Mouse (Mus musculus) heart, embryonic 12.5 days (tissue): ENCODE data around the gene Antxrl. TPM values are rescaled to one million over a fixed set of nuclear protein-coding genes. Genes with fewer than 3 reads are reported as not detected.

Experiments
- ATAC-seq: fragments of 200-750 bp; cut with Nextera tagmentation; 2 replicates; pipeline ENCODE4 v1.8.0; 2017; ENCODE audit warnings: moderate TSS enrichment, moderate library complexity; ENCODE audit not compliant: insufficient number of reproducible peaks, low FRiP score
- H3K27ac ChIP-seq: fragments of 300-500 bp; sonication (generic); 2 replicates; pipeline ENCODE4 v1.5.1; 2016; ENCODE audit warnings: mild to moderate bottlenecking, moderate library complexity; ENCODE audit not compliant: poor library complexity, severe bottlenecking
- H3K27me3 ChIP-seq: fragments of 300-500 bp; sonication (generic); replicated peaks from 2 replicates; pipeline ENCODE4 v1.6.1; 2016; ENCODE audit warnings: mild to moderate bottlenecking, moderate library complexity
- H3K36me3 ChIP-seq: fragments of 300-500 bp; sonication (generic); 2 replicates; pipeline ENCODE4 v1.6.1; 2016; ENCODE audit warnings: mild to moderate bottlenecking, moderate library complexity
- H3K4me1 ChIP-seq: fragments of 300-500 bp; sonication (generic); replicated peaks from 2 replicates; pipeline ENCODE4 v1.6.1; 2016; ENCODE audit warnings: mild to moderate bottlenecking
- H3K4me2 ChIP-seq: fragments of 300-500 bp; sonication (generic); 2 replicates; pipeline ENCODE4 v1.6.1; 2016; ENCODE audit warnings: mild to moderate bottlenecking, moderate library complexity
- H3K4me3 ChIP-seq: fragments of 300-500 bp; sonication (generic); 2 replicates; pipeline ENCODE4 v1.5.1; 2016; ENCODE audit warnings: mild to moderate bottlenecking
- H3K9ac ChIP-seq: fragments of 300-500 bp; sonication (generic); 2 replicates; pipeline ENCODE4 v1.6.1; 2016; ENCODE audit warnings: mild to moderate bottlenecking, moderate library complexity
- H3K9me3 ChIP-seq: fragments of 300-500 bp; sonication (generic); replicated peaks from 2 replicates; pipeline ENCODE4 v1.6.1; 2016; ENCODE audit warnings: mild to moderate bottlenecking, moderate library complexity
- WGBS: fragments of 180-500 bp; shearing (Covaris S2); methylation state at CpG from one replicate; pipeline ENCODE4 v1.1.7; 2016; 5-methylcytosine and 5-hydroxymethylcytosine counted together
- polyA plus RNA-seq: library from polyadenylated mRNA; unstranded; fragments of >200 nt; fragmentation: Nextera tagmentation; extraction: Ambion mirVana; gene quantifications from 2 replicates; pipeline ENCODE4 v1.2.1, GENCODE M21; 2016

The Antxrl gene
- polyA plus RNA-seq, 1 experiment from 2014 or later = not detected

- Histone ChIP-seq H3K27me3 (no peaks in the 10 kb centered on the region), H3K4me2 (no peak overlapping the region), H3K9ac (no peak overlapping the region), H3K36me3 (no peaks in the 10 kb centered on the region), H3K27ac (no peak overlapping the region), H3K4me1 (peaks cover 16% of the 10 kb centered on the region), H3K4me3 (no peak overlapping the region), H3K9me3 (no peaks in the 10 kb centered on the region)
- no peak for ATAC-seq
- WGBS = 32% methylated on average over 3 of the region's 3 CpGs
Measured at GRCm38 (mm10) chr14:34103855-34104254, 51.3 kb downstream of the Antxrl start.

- no peak for ATAC-seq
- Histone ChIP-seq H3K4me3 (no peak overlapping the region), H3K9ac (no peak overlapping the region), H3K27me3 (no peaks in the 10 kb centered on the region), H3K9me3 (no peaks in the 10 kb centered on the region), H3K4me2 (no peak overlapping the region), H3K36me3 (no peaks in the 10 kb centered on the region), H3K4me1 (peaks cover 16% of the 10 kb centered on the region), H3K27ac (no peak overlapping the region)
- WGBS = 21% methylated on average over 8 of the region's 8 CpGs
Measured at GRCm38 (mm10) chr14:34104892-34105291, 52.4 kb downstream of the Antxrl start.

- no peak for ATAC-seq
- WGBS = 50% methylated on average over 11 of the region's 12 CpGs
- no peaks in the 10 kb centered on the region for H3K36me3 ChIP-seq
Measured at GRCm38 (mm10) chr14:34106389-34107062, 54.0 kb downstream of the Antxrl start.

GRCm38 (mm10) chr14:34107594-34107993, 55.1 kb downstream of the Antxrl start:
- Histone ChIP-seq H3K9ac (no peak overlapping the region), H3K27me3 (no peaks in the 10 kb centered on the region), H3K9me3 (no peaks in the 10 kb centered on the region), H3K36me3 (no peaks in the 10 kb centered on the region), H3K4me2 (no peak overlapping the region), H3K4me3 (no peak overlapping the region), H3K27ac (no peak overlapping the region), H3K4me1 (peaks cover 16% of the 10 kb centered on the region)
- no peak for ATAC-seq
- 68% methylated on average over 4 of the region's 4 CpGs for WGBS

More at GRCm38 (mm10) chr14:34106389-34107062, 54.0 kb downstream of the Antxrl start:
- Histone ChIP-seq H3K27ac (no peak overlapping the region), H3K4me2 (no peak overlapping the region), H3K9ac (no peak overlapping the region), H3K4me1 (peaks cover 16% of the 10 kb centered on the region), H3K4me3 (no peak overlapping the region), H3K27me3 (no peaks in the 10 kb centered on the region), H3K9me3 (no peaks in the 10 kb centered on the region)

- WGBS = 81% methylated on average over 4 of the region's 4 CpGs
- no peak overlapping the region for H3K4me2 ChIP-seq
- peaks cover 7% of the 10 kb centered on the region for H3K4me1 ChIP-seq
Measured at GRCm38 (mm10) chr14:34114311-34114710, 61.8 kb downstream of the Antxrl start.

GRCm38 (mm10) chr14:34119046-34119723, 66.7 kb downstream of the Antxrl start:
- ATAC-seq = no peak
- Histone ChIP-seq H3K36me3 (no peaks in the 10 kb centered on the region), H3K4me3 (no peak overlapping the region), H3K9me3 (no peaks in the 10 kb centered on the region), H3K9ac (no peak overlapping the region), H3K27me3 (no peaks in the 10 kb centered on the region), H3K4me2 (no peak overlapping the region), H3K27ac (no peak overlapping the region), H3K4me1 (peaks cover 18% of the 10 kb centered on the region)
- 66% methylated on average over 7 of the region's 7 CpGs for WGBS

More at GRCm38 (mm10) chr14:34114311-34114710, 61.8 kb downstream of the Antxrl start:
- Histone ChIP-seq H3K9ac (no peak overlapping the region), H3K4me3 (no peak overlapping the region), H3K36me3 (no peaks in the 10 kb centered on the region), H3K9me3 (no peaks in the 10 kb centered on the region), H3K27ac (no peak overlapping the region), H3K27me3 (no peaks in the 10 kb centered on the region)
- no peak for ATAC-seq

- Histone ChIP-seq H3K27me3 (no peaks in the 10 kb centered on the region), H3K4me1 (peaks cover 18% of the 10 kb centered on the region), H3K4me2 (no peak overlapping the region), H3K4me3 (no peak overlapping the region), H3K9ac (no peak overlapping the region), H3K36me3 (no peaks in the 10 kb centered on the region), H3K27ac (no peak overlapping the region), H3K9me3 (no peaks in the 10 kb centered on the region)
- ATAC-seq = no peak
- WGBS = 62% methylated on average over 12 of the region's 12 CpGs
Measured at GRCm38 (mm10) chr14:34120016-34120910, 67.8 kb downstream of the Antxrl start.

- H3K4me1 ChIP-seq = peaks cover 18% of the 10 kb centered on the region
- ATAC-seq = no peak
- H3K36me3 ChIP-seq = no peaks in the 10 kb centered on the region
- H3K27ac ChIP-seq = no peak overlapping the region
- H3K4me2 ChIP-seq = no peak overlapping the region
- H3K27me3 ChIP-seq = no peaks in the 10 kb centered on the region
- H3K9ac ChIP-seq = no peak overlapping the region
- WGBS = 80% methylated on average over 3 of the region's 3 CpGs
- H3K9me3 ChIP-seq = no peaks in the 10 kb centered on the region
- H3K4me3 ChIP-seq = no peak overlapping the region
Measured at GRCm38 (mm10) chr14:34120923-34121351, 68.4 kb downstream of the Antxrl start.

- Histone ChIP-seq H3K4me2 (no peak overlapping the region), H3K36me3 (no peaks in the 10 kb centered on the region), H3K27ac (no peak overlapping the region), H3K27me3 (no peaks in the 10 kb centered on the region), H3K9me3 (no peaks in the 10 kb centered on the region), H3K4me3 (no peak overlapping the region), H3K4me1 (peaks cover 18% of the 10 kb centered on the region), H3K9ac (no peak overlapping the region)
- 96% methylated on average over 4 of the region's 4 CpGs for WGBS
- no peak for ATAC-seq
Measured at GRCm38 (mm10) chr14:34121691-34122090, 69.2 kb downstream of the Antxrl start.
